Mouse (Mus musculus) adrenal gland (tissue): ENCODE measurements at regions not wholly inside any gene's neighbourhood (a gene's known extent, or its start where the extent isn't known, plus 50 kb on each side); places are given as distances from the start of the nearest gene placed in this dataset.

Source experiments
- intact Hi-C: fragments of 180-260 bp; cut with DNase I; formaldehyde crosslinking; loops from one replicate; pipeline ENCODE4 v1.15.1; 2025

DNA sequence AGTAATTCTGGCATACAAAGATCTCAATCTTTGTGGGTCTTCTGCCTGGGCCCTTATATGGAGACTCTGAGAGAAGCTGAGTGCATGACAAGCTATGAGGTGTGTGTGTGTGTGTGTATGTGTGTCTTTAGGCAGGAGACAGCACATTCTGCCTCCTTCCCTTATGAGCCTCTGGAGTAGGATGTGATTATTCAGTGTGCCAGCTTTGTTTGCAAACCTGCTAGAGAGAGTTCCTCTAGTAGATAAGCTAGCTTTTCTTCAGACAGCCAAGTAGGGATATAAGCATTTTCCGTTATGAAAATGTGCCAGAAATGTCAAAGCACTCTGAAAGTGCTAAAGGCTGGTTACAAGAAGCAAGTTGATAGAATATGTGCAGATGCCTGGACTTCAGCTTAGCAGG is 270.9 kb upstream of the Mmadhc start:
- intact Hi-C loops, result no loop called here

DNA sequence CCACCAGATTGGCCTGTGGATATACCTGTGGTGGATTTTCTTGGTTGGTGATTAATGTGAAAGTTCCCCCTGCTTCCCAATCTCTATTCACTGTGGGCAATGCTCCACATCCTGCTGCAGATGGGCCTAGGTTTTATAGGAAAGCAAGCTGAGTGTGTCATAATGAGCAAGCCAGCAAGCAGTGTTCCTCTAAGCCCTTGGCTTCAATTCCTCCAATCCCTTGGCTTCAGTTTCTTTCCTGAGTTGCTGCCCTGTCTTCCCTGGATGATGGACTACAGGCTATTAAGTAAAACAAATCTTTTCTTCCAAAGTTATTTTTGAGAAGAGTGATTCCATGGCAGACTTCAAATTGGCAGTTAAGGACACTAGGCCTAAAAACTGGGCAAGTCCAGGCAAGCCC is 257.4 kb upstream of the Mmadhc start:
- intact Hi-C loops, result no loop called here

DNA sequence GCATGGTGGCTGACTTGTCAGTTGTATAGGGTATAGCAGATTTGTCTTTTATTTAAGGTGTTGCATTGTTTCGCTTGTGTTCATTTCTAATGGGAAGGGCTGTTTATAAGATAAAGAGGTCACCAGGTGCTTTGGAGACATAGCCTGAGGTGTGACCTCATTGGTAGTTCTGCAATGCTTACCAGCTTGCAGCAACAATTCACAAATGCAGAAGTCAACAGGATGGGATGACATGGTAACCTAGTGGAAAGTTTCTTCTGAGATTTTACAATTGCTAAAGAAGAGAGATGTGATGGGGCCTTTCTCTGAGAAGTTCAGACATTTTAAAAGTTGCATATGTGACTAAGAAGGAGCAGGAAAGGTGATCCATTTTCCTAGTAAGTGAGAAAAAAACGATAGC is 255.8 kb upstream of the Mmadhc start:
- intact Hi-C loops, result no loop called here

- intact Hi-C loops, result no loop called here
Measured at GRCm38 (mm10) chr2:50549871-50550270, 253.3 kb upstream of the Mmadhc start.

- intact Hi-C loops, result no loop called here
Measured at GRCm38 (mm10) chr2:50539741-50540441, 243.3 kb upstream of the Mmadhc start.

DNA sequence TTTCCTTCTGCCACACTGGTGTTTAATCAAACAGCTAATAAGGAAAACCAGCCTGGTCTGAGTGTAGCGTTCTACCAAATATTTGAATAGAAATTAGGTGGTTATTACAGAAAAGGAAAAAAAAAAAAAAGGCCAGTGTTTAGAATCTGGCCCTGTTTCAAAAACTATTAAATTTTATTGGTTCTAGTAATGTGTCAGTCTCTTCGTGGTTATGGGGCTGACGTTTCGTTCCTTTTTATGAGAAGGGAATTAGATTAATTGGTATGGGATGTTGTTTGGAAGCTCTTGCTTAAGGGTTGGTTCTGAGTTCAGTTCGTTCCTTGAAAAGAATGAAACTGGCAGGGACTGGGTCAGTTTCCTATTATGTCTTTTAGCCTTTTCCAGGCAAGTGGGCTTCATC is 241.5 kb upstream of the Mmadhc start:
- intact Hi-C loops, result no loop called here

- intact Hi-C loops, result no loop called here
Measured at GRCm38 (mm10) chr2:50535085-50535878, 238.7 kb upstream of the Mmadhc start.

DNA sequence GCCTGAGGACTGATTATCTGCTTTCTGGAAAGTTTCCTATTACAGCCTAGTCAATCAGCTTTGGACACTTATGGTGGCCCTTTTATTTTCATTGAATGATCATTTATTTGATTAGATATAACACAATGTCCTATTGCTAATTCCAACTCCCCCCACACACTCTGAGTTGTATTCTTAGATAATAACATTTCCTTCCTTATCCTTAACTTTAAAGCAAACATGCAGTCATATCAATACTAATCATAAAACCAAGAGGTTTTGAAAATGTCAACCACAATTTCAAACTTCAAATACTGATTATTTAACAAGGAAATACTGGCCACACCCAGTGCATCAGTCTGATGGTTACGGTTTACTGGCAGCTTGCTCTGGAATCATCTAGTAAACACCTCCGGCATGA is 237.1 kb upstream of the Mmadhc start:
- intact Hi-C loops, result no loop called here

DNA sequence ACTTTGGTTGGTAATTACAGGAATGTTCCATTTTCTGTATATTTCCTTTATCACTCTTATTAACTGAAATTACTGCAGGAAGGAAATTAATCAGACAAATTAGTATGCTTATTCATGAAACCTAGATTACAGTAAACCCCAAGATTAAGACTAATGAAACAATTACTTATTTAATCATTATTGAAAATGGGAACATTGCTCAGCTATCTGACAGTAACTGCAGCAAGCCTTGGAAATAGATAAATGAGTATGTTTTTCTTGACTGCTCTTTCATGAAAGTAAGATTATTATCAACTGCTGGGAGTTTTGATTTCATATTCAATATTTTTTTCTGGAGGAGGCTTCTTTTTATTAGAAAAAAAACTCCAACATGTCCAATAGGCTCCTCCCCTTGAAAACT is 230.8 kb upstream of the Mmadhc start:
- intact Hi-C loops, result no loop called here

GRCm38 (mm10) chr2:50524838-50525615 is 228.4 kb upstream of the Mmadhc start:
- intact Hi-C loops, result no loop called here

GRCm38 (mm10) chr2:50520169-50520568 is 223.6 kb upstream of the Mmadhc start:
- intact Hi-C loops, result no loop called here

DNA sequence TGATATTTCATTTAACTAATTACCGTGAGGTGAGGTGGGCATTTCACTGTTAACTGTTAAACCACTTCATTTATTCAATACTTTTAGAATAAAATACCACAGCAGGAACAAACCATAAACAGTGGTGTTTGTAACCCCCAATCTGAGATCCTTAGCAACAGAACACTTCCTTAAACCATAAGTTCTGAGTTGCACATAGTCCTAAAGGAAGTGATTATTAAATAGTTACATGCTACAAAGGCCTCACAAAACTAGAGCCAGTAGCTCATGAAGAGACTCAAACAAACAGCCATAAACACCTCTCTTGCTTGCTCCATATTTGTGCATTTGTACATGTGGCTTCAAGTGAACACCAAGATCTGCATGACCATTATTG is 222.5 kb upstream of the Mmadhc start:
- intact Hi-C loops, result no loop called here

DNA sequence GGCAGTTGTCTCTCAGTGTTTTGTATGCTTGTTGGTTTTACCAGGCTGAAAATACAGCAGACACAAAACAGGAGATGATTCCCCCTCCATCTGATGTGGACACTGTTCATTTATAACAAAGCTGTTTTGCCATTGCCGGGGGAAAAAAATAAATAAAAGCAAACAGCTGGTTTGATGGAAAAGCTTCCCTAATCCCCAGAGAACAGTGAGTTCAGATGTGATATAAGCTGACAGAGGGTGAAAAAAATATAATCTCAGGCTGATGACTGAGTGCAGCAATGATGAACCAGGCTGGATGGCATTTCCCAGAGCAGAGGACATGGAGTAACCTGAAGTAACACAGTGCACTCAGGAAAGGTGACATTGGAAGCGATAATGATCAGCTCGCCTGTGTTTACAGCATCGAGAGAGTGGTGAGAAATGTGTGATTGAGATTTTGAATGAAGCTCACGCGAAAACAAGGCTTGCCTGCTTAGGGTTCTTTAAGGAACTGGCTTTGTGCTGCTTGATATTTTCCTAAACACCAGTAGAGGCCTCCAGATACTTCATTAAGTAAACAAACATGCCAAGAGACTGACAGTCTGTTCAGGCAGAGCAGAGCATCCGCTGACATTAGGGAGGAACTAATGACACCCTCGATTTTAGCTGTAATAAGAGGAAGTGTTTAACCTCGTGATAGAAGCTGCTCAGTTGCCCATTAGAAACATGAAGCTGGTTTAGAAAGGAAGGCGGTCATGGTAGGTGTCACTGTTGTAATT is 221.9 kb upstream of the Mmadhc start:
- intact Hi-C loops, result no loop called here

DNA sequence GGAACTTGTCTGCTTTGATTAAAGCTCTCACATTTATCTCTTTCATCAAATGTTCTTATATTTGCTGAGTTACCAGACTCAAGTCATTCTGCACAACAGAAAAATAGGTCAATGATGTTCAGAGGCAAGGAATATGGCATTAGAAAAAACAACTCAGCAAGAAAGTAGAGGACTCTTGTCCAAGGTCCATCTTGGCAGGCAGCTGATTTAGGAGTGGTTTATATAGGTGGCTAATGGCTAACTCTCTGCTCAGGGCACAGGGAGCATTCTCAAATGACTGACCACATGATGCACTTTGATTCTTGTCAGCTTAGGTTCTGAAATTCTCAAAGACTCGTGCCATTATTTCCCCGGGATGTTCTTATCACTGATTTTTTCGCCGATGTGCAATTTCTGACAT is 216.7 kb upstream of the Mmadhc start:
- intact Hi-C loops, result no loop called here

DNA sequence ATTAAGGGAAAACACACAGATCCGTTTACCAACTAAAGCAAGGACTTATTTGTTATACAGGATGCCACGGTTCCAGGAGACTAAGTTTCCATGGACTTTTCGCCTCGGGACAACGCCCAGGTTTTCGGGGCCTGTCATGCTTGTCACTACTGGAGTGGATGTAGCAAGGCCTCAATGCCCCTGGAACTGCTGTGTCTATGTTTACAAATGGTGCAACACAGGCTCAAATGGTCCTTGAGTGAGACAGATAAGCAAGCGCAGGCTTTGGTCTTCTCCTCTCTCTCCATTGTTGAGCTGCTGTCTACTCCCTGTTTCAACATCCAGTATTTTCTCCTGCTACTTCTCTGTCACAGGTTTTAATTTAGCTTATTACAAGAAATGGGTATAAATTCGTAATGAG is 202.1 kb upstream of the Mmadhc start:
- intact Hi-C loops, result no loop called here

GRCm38 (mm10) chr2:50496057-50496433 is 199.4 kb upstream of the Mmadhc start:
- intact Hi-C loops, result no loop called here

DNA sequence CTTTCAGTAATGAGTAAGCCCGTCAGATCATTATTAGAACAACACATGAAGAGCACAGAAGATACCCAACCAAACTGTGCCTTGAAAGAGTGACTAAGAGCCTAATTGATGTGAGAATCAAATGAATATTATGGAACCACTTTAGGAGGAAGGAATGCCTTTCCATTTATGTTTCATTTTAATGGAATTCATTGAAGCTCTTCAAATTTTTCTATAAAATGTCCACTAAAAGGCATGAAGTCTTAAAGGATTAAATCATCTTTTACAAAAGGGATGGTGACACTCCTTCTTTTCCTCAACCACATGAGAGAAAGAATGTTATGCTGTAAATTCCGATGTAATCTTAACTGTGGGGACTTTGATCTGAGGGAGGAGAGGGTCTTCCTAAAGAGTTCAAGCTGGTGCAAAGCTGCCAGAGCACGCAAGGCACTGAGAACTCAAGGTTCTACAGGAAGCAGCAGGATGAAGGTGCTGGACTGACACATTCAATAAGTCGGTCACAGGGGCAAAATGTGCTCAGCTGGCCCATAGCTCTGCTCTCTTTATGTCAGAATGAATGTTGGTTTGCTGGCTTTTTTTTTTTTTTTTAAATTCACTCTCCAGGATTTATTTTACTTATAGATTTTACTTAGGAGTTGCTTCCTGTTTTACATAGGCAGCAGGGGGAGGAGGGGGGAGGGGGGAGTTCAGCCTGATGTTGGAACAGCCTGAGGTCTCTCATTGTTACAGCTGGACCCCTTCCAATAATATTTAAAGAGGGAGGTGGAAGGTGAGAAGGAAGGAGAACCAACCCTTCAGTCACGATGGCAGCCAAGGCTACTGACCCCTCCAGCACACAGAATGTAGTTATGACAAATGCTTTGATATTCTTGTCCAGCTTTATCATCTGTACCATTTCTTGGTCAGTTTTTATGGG is 198.8 kb upstream of the Mmadhc start:
- intact Hi-C loops, result no loop called here

- intact Hi-C loops, result no loop called here
Measured at GRCm38 (mm10) chr2:50493597-50494335, 197.2 kb upstream of the Mmadhc start.

DNA sequence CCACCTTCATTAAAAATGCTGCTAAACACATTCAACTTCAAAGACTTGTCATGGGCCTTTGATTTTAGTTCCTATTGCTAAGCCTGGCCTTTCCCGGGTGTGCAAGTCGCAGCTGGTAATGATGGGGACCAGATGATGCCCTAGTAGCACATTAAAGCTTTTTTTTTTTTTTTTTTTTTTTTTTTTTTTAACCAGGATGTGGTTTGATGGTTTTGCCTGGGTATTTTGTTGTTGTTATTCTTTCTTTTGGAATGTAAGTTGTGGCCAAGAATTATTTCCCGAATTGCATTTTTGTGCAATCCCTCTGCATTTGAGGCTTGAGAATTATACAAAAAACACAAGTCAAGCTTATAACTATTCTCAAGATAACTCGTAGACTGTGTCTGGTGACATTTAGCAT is 167.2 kb upstream of the Mmadhc start:
- intact Hi-C loops, result no loop called here

DNA sequence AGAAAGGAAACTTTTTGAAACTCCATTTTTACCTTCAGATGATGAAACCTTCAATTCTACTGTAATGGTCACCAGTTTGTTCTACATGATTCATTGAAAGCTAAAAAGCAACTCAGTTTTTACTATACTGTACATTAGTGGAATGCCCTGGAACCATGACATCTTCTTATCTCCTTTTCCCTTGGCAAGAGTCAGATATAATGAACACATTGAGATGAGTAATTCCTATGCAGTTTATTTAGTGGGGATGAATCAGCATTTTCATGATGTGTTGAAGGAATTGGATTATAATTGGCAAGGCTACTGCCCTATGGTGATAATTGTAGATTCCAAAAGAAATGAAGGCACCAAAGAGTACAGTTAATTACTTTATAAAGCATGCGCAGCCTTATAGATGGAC is 165.8 kb upstream of the Mmadhc start:
- intact Hi-C loops, result no loop called here
